Mouse (Mus musculus) midbrain, embryonic 13.5 days (tissue): ENCODE data around the gene Sorbs1. TPM values are rescaled to one million over a fixed set of nuclear protein-coding genes. Genes with fewer than 3 reads are reported as not detected.
A peak's percentile ranks its signal among the peaks of the same experiment; 100 is the strongest.
"Not testable (repeated sequence)": the region's sequence is repeated elsewhere in the genome, so short reads cannot be mapped to it uniquely, and the experiment has no call there.

Experiments used
- ATAC-seq: fragments of 200-750 bp; cut with Nextera tagmentation; 2 replicates; pipeline ENCODE4 v1.8.0; 2017; ENCODE audit warnings: mild to moderate bottlenecking, moderate TSS enrichment, moderate library complexity
- H3K27ac ChIP-seq: fragments of 300-500 bp; sonication (generic); 2 replicates; pipeline ENCODE4 v1.5.1; 2015; ENCODE audit warnings: inconsistent platforms, mild to moderate bottlenecking, moderate library complexity
- H3K27me3 ChIP-seq: fragments of 300-500 bp; sonication (generic); 2 replicates; pipeline ENCODE4 v1.6.1; 2015; ENCODE audit warnings: mild to moderate bottlenecking, inconsistent platforms
- H3K36me3 ChIP-seq: fragments of 300-500 bp; sonication (generic); 2 replicates; pipeline ENCODE4 v1.6.1; 2015; ENCODE audit warnings: mild to moderate bottlenecking, inconsistent platforms
- H3K4me1 ChIP-seq: fragments of 300-500 bp; sonication (generic); replicated peaks from 2 replicates; pipeline ENCODE4 v1.6.1; 2015; ENCODE audit warnings: inconsistent platforms
- H3K4me2 ChIP-seq: fragments of 300-500 bp; sonication (generic); replicated peaks from 2 replicates; pipeline ENCODE4 v1.6.1; 2015; ENCODE audit warnings: moderate library complexity, mild to moderate bottlenecking, inconsistent platforms
- H3K4me3 ChIP-seq: fragments of 300-500 bp; sonication (generic); replicated peaks from 2 replicates; pipeline ENCODE4 v1.5.1; 2015; ENCODE audit warnings: mild to moderate bottlenecking, inconsistent platforms
- H3K9ac ChIP-seq: fragments of 300-500 bp; sonication (generic); replicated peaks from 2 replicates; pipeline ENCODE4 v1.6.1; 2015; ENCODE audit warnings: mild to moderate bottlenecking, inconsistent platforms
- H3K9me3 ChIP-seq: fragments of 300-500 bp; sonication (generic); 2 replicates; pipeline ENCODE4 v1.6.1; 2016; ENCODE audit warnings: mild to moderate bottlenecking, inconsistent platforms
- WGBS: fragments of 180-500 bp; shearing (Covaris S2); methylation state at CpG from one replicate; pipeline ENCODE4 v1.1.7; 2015; 5-methylcytosine and 5-hydroxymethylcytosine counted together
- polyA plus RNA-seq: library from polyadenylated mRNA; unstranded; fragments of >200 nt; fragmentation: Nextera tagmentation; extraction: Ambion mirVana; gene quantifications from 2 replicates; pipeline ENCODE4 v1.2.1, GENCODE M21; 2015

The Sorbs1 gene
- 77.6 and 78.7 TPM in 2 replicates for polyA plus RNA-seq

DNA sequence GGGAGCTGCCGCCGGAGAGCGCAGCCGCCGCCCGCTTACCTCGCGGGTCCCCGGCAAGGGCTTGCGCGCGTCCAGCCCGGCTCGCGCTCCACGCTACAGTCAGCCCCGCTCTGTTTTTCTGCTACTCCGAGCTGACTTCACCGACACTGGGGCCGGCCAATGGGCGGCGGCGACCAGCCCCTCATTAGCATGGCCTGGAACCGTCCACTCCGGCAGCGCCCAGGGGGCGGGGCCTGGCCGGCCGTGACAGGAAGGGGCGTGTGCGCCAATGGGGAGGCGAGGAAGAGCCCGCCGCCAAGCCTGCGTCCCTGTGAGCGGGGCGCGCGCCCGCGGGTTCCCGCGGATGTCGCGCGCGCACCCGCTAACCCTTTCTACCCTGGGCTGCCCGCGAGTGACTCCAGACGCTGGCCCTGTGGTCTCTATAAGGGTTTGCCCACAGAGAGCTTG is at the start of gene Sorbs1:
TSS of gene Sorbs1 (minus strand) at position 148 of the 447 bp plus-strand sequence.
- 0% methylated on average over 46 of the region's 51 CpGs for WGBS

GRCm38 (mm10) chr19:40561521-40561920 is 47.9 kb upstream of the Sorbs1 start:
- 68% methylated on average over 13 of the region's 31 CpGs for WGBS
- H3K9me3 ChIP-seq, H3K4me2 ChIP-seq, H3K9ac ChIP-seq, H3K27ac ChIP-seq, H3K4me1 ChIP-seq, H3K27me3 ChIP-seq, H3K4me3 ChIP-seq: not testable (repeated sequence)
- peaks cover 69% of the 10 kb centered on the region for H3K36me3 ChIP-seq
- peak; percentile 72; the same call in 1 of the 2 replicates for ATAC-seq

More for the DNA sequence above, at the start of gene Sorbs1:
- H3K36me3 ChIP-seq: no peaks in the 10 kb centered on the region
- peak within 1 kb of the TSS; percentile 90 for H3K9ac ChIP-seq
- peak within 1 kb of the TSS; percentile 85 for H3K4me3 ChIP-seq
- ATAC-seq: peak; percentile 98
- peak within 1 kb of the TSS; percentile 84 for H3K4me2 ChIP-seq
- peaks cover 33% of the 10 kb centered on the region for H3K4me1 ChIP-seq
- H3K27ac ChIP-seq: peak within 1 kb of the TSS; percentile 94
- no peaks in the 10 kb centered on the region for H3K9me3 ChIP-seq
- H3K27me3 ChIP-seq: no peaks in the 10 kb centered on the region

- no peak overlapping the region for H3K4me2 ChIP-seq
- ATAC-seq: no peak
- no peak overlapping the region for H3K27ac ChIP-seq
- H3K9ac ChIP-seq: no peak overlapping the region
- H3K9me3 ChIP-seq: no peaks in the 10 kb centered on the region
- 95% methylated on average over 7 of the region's 7 CpGs for WGBS
- peaks cover 73% of the 10 kb centered on the region for H3K36me3 ChIP-seq
- H3K4me1 ChIP-seq: no peaks in the 10 kb centered on the region
- no peak overlapping the region for H3K4me3 ChIP-seq
- no peaks in the 10 kb centered on the region for H3K27me3 ChIP-seq
Measured at GRCm38 (mm10) chr19:40556029-40556428, 42.5 kb upstream of the Sorbs1 start.

DNA sequence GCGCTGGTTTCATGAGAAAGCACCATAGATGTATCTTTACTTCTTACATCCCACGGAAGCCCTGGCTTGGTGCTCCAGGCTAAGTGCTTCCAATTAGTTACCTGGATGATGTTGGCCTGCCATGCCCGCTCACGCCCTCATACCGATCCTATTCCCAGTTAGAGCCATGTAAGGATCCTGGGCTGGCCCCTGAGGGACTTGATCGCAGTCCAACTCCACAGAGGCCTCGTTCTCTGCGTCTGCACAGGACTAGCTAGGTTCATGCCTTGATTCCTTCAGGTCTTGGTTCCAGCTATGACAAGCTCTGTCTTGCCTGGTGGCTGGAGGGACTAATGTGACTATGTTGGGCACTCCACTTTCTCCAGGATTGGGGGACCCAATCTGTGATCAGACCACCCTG is 41.6 kb upstream of the Sorbs1 start:
- no peak overlapping the region for H3K27ac ChIP-seq
- ATAC-seq: no peak
- no peak overlapping the region for H3K9ac ChIP-seq
- no peaks in the 10 kb centered on the region for H3K4me1 ChIP-seq
- H3K9me3 ChIP-seq: no peaks in the 10 kb centered on the region
- H3K4me3 ChIP-seq: no peak overlapping the region
- 95% methylated on average over 8 of the region's 8 CpGs for WGBS
- no peaks in the 10 kb centered on the region for H3K27me3 ChIP-seq
- H3K4me2 ChIP-seq: no peak overlapping the region
- H3K36me3 ChIP-seq: peaks cover 82% of the 10 kb centered on the region

DNA sequence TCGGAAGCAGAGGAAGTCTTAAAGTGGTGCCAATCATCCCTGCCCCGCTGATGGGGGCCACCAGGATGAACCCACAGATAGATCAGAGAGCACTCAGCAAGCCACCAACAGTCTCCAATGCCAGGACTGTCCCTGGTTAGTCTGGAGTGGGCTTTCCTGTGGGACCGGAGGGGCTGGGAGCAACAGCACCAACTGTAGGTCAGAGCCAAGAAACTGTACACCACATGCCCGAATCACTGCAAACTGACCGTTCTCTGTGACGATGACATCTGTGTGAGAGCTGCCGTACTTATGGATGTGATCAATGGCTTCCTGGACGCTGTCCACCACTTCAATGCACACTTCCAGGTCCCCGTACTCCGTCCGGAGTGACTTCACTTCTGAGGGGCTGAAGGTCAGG is 40.8 kb upstream of the Sorbs1 start:
- no peaks in the 10 kb centered on the region for H3K27me3 ChIP-seq
- H3K36me3 ChIP-seq: peaks cover 84% of the 10 kb centered on the region
- no peak for ATAC-seq
- no peak overlapping the region for H3K27ac ChIP-seq
- 96% methylated on average over 11 of the region's 11 CpGs for WGBS
- no peak overlapping the region for H3K9ac ChIP-seq
- no peak overlapping the region for H3K4me2 ChIP-seq
- peaks cover 6% of the 10 kb centered on the region; the same call in 1 of the 2 replicates for H3K4me1 ChIP-seq
- no peaks in the 10 kb centered on the region for H3K9me3 ChIP-seq
- no peak overlapping the region for H3K4me3 ChIP-seq

DNA sequence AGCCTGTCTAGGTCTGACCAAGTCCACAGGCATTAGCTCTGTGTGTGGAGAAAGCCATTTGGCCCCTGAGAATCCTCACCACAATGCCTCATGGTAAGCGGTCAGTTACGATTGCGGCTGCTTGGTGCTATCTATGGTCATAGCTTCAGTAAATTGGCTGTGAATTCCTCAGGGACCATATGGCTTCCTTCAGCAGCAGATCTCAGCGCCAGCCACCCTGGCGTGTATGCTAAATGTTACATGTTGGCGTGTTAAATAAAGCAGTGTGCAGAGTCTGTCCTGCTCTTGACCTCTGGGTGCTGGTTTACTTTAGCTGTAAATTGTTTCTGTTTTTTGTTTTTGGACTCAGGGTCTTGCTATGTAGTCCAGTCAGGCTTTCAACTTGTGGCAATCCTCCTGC is 40.3 kb upstream of the Sorbs1 start:
- H3K27me3 ChIP-seq: no peaks in the 10 kb centered on the region
- WGBS: 94% methylated on average over 6 of the region's 6 CpGs
- no peak overlapping the region for H3K4me3 ChIP-seq
- no peak overlapping the region for H3K4me2 ChIP-seq
- peaks cover 9% of the 10 kb centered on the region; the same call in 1 of the 2 replicates for H3K4me1 ChIP-seq
- H3K36me3 ChIP-seq: peaks cover 87% of the 10 kb centered on the region
- no peak overlapping the region for H3K27ac ChIP-seq
- H3K9me3 ChIP-seq: no peaks in the 10 kb centered on the region
- H3K9ac ChIP-seq: no peak overlapping the region
- no peak for ATAC-seq

GRCm38 (mm10) chr19:40553014-40553789 is 39.6 kb upstream of the Sorbs1 start:
- 93% methylated on average over 14 of the region's 14 CpGs for WGBS
- Histone ChIP-seq H3K4me1 (peaks cover 12% of the 10 kb centered on the region; the same call in 1 of the 2 replicates), H3K9me3 (no peaks in the 10 kb centered on the region), H3K4me3 (no peak overlapping the region), H3K36me3 (peaks cover 84% of the 10 kb centered on the region), H3K27ac (no peak overlapping the region), H3K9ac (no peak overlapping the region), H3K27me3 (no peaks in the 10 kb centered on the region), H3K4me2 (no peak overlapping the region)
- ATAC-seq: no peak

- ATAC-seq: no peak
- no peak overlapping the region for H3K9ac ChIP-seq
- 0 out of 2 replicates have a peak, but pooled peaks cover 5% of the 10 kb centered on the region for H3K27me3 ChIP-seq
- 30% methylated on average over 6 of the region's 6 CpGs for WGBS
- peaks cover 48% of the 10 kb centered on the region for H3K36me3 ChIP-seq
- H3K4me1 ChIP-seq: peaks cover 12% of the 10 kb centered on the region; the same call in 1 of the 2 replicates
- no peaks in the 10 kb centered on the region for H3K9me3 ChIP-seq
- H3K4me3 ChIP-seq: no peak overlapping the region
- no peak overlapping the region for H3K27ac ChIP-seq
- H3K4me2 ChIP-seq: no peak overlapping the region
Measured at GRCm38 (mm10) chr19:40549516-40550135, 36.0 kb upstream of the Sorbs1 start.

DNA sequence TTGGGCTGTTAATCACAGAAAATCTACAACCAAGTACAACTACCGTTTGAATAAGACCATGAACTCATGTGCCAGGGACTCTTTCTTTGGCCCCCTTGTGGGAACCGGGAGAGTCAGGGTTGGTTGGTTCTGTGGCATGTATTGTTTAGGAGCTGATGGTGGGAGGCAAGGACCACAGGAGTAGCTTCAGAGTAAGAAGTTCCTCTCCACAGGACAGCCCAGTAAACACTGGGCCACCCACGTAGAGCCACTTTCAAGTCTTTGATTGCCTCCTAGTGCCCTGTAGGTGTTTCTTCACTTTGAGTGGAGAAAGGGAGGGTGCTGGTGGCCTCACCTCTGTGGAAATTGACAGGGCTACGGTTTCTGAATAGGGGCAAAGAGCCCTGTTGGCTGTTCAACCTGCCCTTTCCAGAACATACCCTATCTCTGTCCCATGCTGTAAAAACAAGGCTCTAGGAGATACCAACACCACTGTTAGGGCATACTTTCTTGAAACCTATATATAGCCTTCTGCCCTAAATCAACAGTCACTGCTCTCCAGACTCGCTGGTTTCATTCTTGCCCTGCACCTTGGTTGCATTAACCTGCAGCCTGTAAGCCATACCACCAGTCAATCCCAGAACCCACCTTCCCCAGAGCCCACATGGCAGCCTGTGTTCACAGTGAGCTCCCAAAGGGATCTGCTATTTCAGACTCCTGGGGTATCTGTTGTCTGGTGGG is 35.4 kb upstream of the Sorbs1 start:
- Histone ChIP-seq H3K4me3 (no peak overlapping the region), H3K36me3 (peaks cover 41% of the 10 kb centered on the region), H3K9me3 (no peaks in the 10 kb centered on the region), H3K4me1 (peaks cover 12% of the 10 kb centered on the region; the same call in 1 of the 2 replicates), H3K27me3 (0 out of 2 replicates have a peak, but pooled peaks cover 5% of the 10 kb centered on the region), H3K9ac (no peak overlapping the region), H3K27ac (no peak overlapping the region), H3K4me2 (no peak overlapping the region)
- ATAC-seq: peak; percentile 18; the same call in 1 of the 2 replicates
- 29% methylated on average over 5 of the region's 5 CpGs for WGBS

GRCm38 (mm10) chr19:40548386-40548785 is 34.8 kb upstream of the Sorbs1 start:
- H3K4me1 ChIP-seq: peaks cover 12% of the 10 kb centered on the region; the same call in 1 of the 2 replicates
- H3K9me3 ChIP-seq: no peaks in the 10 kb centered on the region
- H3K27ac ChIP-seq: no peak overlapping the region
- H3K36me3 ChIP-seq: peaks cover 36% of the 10 kb centered on the region
- WGBS: 67% methylated on average over 6 of the region's 6 CpGs
- 0 out of 2 replicates have a peak, but pooled peaks have one; percentile 7 for ATAC-seq
- H3K4me3 ChIP-seq: no peak overlapping the region
- H3K4me2 ChIP-seq: no peak overlapping the region
- no peak overlapping the region for H3K9ac ChIP-seq
- H3K27me3 ChIP-seq: 0 out of 2 replicates have a peak, but pooled peaks cover 5% of the 10 kb centered on the region

DNA sequence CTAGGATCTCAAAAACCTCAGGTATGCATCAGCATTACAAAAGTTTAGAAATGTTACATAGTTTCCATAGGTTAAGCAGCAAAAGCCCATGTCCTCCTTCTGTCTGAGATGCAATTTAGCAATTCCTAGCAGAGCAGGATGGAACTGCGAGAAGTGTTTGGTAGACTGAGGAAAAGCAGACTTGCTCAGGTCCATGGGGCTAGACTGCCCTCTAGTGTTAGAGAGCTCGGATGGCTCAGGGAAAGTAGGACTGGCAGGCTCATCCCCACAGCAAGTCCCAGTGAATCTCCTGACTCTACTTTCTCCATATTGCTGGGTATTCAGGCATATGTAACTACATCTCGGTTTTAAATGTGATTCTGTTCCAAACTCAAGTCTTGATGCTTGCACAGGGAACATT is 31.3 kb upstream of the Sorbs1 start:
- ATAC-seq: peak; percentile 87
- H3K27me3 ChIP-seq: 0 out of 2 replicates have a peak, but pooled peaks cover 5% of the 10 kb centered on the region
- H3K4me2 ChIP-seq: no peak overlapping the region
- 6% methylated on average over 3 of the region's 3 CpGs for WGBS
- H3K9me3 ChIP-seq: no peaks in the 10 kb centered on the region
- H3K36me3 ChIP-seq: peaks cover 5% of the 10 kb centered on the region; the same call in 1 of the 2 replicates
- peaks cover 11% of the 10 kb centered on the region; the same call in 1 of the 2 replicates for H3K4me1 ChIP-seq
- no peak overlapping the region for H3K9ac ChIP-seq
- no peak overlapping the region for H3K27ac ChIP-seq
- no peak overlapping the region for H3K4me3 ChIP-seq
